Mouse (Mus musculus) lung, postnatal 0 days (tissue): ENCODE results near the gene Wasf2.

Source experiments
- CTCF ChIP-seq: IDR thresholded peaks from 2 replicates; pipeline ENCODE4 v1.5.1; 2016; ENCODE audit warnings: antibody characterized with exemption, mild to moderate bottlenecking
- EP300 ChIP-seq: IDR thresholded peaks from 2 replicates; pipeline ENCODE4 v1.6.1; 2016; ENCODE audit warnings: antibody characterized with exemption, mild to moderate bottlenecking, control low read depth

GRCm38 (mm10) chr4:133186856-133187255, 56.6 kb downstream of the Wasf2 start:
- TF ChIP-seq CTCF (peak; percentile 57), EP300 (no peak)
